Mouse (Mus musculus) induced T-regulatory cell, adult 2 months (primary cell): ENCODE measurements around the gene Nthl1.

Source experiments
- DNase-seq: peaks from one replicate; pipeline ENCODE4 v3.0.0-alpha.2; 2012; ENCODE audit warnings: low read depth

Nthl1 gene

DNA sequence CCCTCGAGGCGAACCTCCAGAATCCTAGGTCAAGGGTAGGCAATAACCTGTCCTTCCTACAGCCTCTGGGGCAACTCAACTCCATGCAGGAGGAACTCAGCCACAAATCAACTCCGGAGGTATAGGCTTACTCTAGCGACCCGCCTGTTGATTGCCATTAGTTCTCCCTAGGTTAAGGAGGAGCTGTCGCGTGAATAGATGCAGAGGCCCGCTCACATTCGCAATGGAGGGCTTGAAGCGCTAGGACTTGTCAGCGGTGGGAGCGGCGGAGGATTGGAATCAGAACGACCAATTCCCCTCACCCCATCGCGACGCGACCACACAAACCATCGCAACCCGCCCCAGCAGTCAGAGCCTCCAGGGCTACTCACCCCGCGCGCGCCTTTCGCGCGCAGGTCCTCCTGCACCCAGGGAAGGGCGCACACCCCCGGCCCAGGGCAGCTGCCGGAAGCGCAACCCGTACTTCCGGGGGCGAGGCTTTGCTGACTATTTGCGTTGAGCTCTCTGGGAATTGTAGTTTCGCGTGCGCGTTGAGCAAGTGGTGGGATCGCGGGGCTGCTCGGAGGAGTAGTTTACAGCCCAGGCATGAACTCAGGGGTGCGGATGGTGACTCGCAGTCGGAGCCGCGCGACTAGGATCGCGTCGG lies at the start of gene Nthl1, which contains the start of gene Tsc2:
Gene Nthl1, plus strand, starts transcription at position 514 of the 646 bp plus-strand sequence.
Gene Tsc2, minus strand, starts transcription at position 464 of the 646 bp plus-strand sequence.
- DNase-seq: peak; percentile 90

GRCm38 (mm10) chr17:24583599-24584460 lies 48.6 kb upstream of the Nthl1 start:
- no peak for DNase-seq

DNA sequence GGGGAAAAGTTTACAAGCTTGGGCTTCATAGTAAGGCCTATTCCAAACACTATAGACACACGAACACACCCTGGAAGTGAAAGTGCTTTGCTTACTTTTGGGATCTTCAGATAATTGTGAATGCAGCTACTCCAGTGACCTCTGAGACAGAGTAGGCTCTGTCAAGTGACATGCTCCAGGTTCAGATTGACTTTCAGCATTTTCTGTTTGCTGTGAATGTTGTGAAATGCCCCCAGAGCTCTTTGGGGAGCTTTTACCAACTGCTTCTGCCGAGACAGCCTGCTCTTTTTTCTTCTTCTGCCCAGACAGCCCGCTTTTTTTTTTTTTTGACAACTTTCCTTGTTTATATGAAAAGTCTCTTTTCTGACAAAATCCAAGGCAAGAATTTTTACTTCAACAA lies 48.0 kb upstream of the Nthl1 start:
- DNase-seq: no peak

DNA sequence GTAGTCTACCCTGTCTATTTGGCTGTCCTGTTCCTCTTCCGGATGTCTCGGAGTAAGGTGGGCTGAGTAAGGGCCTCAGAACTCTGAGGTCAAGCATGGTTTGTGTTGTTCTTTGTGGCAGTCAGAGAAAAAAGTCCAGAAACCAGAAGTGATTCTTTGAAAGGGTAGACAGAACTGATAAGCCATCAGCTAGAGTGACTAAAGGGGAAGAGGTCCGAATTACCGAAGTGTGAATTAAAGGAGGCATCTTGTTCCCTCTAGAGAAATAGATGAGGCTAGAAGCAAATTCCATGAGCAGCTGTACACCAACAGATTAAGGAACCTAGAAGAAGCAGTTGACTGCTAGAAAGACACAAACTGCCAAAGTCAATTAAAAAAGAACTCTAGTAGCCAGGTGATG lies 45.9 kb upstream of the Nthl1 start:
- DNase-seq: no peak

DNA sequence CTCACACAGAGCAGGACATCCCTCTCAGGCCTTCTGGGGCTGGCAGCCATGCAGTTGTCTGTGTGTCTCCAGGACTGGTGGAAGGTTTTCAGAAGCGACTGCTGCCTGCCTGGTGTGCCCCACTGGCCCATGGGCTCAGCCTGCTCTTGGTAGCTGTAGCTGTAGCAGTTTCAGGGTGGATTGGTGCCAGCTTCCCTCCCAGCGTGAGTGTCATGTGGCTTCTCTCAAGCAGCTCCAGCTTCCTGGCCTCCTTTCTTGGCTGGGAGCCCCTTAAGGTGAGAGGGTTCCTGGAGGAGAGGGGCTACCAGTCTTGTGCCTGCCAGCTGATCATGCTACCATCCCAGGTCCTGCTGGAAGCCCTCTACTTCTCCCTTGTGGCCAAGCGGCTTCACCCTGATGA lies 41.5 kb upstream of the Nthl1 start:
- DNase-seq: no peak

- DNase-seq: no peak
Observed at GRCm38 (mm10) chr17:24591695-24592094, 40.8 kb upstream of the Nthl1 start.

DNA sequence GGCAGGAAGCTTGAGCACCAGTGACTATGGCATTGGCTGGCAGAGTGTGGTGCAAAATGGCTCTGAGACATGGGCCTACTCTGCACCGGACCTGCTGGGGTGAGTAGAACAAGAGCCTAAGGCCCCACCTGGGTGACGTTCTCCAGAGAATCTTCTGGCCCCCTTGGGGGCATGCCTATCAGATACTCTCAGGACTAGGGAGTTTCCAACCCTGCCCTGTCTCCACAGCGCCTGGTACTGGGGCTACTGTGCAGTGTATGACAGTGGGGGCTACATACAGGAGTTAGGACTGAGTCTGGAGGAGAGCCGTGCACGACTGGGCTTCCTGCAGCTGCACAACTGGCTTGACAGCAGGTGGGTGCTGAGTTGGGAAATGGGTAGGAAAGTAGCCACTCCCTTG lies 39.2 kb upstream of the Nthl1 start:
- no peak for DNase-seq

DNA sequence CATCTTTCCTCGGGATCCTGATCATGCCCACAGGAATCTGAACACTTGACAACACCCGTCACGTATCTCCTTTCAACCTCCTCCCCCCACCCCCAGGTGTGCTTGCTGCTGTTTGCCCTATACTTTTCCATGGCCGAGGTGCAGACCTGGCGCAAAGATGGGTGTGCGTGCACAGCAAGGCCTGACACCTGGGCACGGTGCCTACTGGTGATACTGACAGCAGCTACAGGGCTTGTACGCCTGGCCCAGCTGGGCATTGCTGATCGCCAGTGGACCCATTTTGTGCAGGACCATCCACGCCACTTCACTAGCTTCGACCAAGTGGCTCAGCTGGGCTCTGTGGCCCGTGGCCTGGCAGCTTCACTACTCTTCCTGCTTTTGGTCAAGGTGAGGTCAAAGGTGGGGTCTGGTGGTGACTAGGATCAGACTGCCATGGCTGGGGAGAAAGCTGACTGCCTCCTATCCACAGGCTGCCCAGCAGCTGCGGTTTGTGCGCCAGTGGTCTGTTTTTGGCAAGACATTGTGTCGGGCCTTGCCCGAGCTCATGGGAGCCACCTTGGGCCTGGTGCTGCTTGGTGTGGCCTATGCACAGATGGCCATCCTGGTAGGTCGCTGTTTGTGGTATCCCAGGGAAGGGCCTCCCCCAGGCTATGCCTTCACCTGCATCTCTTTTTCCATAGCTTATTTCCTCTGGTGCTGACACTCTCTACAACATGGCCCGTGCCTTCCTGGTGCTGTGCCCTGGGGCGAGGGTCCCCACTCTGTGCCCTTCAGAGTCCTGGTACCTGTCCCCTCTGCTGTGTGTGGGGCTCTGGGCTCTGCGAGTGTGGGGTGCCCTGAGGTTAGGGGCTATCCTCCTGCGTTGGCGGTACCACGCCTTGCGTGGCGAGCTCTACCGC lies 38.2 kb upstream of the Nthl1 start:
- no peak for DNase-seq

DNA sequence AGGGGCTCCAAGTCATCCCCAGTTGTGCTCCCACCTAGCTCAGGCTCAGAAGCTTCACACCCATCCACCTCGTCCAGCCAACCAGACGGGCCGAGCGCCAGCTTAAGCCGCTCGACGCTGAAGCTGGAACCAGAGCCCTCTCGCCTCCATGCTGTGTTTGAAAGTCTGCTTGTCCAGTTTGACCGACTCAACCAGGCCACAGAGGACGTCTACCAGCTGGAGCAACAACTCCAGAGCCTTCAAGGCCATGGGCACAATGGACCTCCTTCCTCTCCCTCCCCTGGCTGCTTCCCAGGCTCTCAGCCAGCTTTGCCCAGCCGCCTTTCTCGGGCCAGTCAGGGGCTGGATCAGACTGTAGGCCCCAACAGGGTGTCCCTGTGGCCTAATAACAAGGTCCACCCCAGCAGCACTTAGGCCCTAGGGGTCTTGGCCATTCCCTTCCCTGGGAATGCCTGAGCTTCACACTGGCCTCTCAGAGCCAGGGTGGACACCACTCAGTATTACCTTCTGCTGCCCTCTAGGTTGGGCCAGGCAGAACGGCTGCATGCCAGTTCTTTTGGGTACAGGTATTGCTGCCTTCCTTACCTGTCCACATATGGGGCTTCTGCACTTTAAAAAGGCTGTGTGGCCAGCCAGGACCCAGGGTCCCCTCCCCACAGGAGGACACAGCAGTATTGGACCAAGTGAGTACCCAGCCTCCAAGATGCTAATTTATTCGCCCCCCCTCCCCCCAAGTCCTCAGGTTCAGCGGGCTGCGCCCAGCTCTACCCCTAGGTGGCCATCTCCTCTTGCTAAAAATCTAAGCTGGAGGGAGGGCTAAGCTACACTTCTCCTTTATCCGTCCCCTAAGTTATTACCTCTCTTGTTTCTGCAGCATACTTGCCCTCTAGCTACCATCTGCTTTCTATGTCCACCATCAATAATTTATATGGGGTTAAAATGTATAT lies 37.1 kb upstream of the Nthl1 start:
- peak; percentile 9 for DNase-seq

DNA sequence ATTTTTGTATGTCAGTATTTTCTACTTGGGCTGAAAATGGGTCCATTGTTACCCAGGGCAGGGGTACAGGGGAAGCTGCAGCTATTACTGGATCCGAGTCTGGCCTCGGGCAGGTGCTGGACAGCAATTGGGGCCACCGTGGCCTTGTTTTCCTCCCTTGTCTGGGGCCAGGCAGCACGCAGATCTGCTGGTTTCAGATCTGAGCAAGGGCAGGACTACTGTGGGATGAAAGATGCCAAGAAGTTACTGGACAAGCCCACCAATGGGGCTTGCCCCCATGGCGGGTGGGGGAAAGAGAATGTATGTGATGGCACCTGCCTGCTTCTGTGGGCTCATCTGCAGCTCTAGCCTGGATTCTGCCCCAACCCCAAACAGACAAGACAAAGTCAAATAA lies 36.4 kb upstream of the Nthl1 start:
- DNase-seq: no peak

- no peak for DNase-seq
Observed at GRCm38 (mm10) chr17:24596471-24597183, 35.9 kb upstream of the Nthl1 start.

DNA sequence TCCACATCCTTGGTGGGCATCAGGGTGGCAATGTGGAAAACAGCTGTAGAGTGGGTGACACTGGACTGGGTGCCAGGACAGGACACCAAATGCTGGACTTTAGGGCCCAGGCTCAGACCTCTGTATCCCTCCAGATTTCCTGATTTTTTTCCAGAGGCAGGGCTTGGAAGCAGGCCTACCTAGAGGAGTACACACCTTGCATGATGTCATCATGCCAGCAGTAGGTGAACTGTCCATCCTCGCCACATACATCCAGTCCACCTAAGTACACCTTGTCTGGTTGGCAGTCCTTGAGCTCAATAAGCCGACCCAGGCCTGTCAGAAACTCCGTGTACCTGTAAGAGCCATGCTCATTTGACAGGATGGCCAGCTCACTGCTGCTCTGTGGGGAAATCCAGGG lies 34.5 kb upstream of the Nthl1 start:
- DNase-seq: no peak

DNA sequence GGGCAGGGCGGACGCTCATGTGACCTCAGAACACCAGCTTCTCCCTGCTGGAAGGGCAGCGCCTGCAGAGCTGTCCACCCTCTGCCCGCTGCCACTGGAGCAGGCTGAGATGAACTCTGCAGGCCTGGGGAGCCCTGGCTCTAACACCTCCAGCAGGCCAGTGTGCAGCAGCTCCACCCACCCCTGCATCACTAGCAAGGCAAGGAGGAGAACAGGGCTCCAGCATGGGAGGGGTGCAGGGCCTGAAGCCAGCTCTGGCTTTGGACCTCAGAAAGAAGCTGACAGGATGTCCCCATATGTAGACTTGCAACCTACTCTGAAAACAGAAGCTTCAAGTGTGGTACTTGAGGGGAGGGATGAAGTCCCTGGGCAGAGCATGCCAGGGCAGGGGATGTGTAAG lies 32.0 kb upstream of the Nthl1 start:
- no peak for DNase-seq

GRCm38 (mm10) chr17:24603961-24604360 lies 28.5 kb upstream of the Nthl1 start:
- DNase-seq: no peak

DNA sequence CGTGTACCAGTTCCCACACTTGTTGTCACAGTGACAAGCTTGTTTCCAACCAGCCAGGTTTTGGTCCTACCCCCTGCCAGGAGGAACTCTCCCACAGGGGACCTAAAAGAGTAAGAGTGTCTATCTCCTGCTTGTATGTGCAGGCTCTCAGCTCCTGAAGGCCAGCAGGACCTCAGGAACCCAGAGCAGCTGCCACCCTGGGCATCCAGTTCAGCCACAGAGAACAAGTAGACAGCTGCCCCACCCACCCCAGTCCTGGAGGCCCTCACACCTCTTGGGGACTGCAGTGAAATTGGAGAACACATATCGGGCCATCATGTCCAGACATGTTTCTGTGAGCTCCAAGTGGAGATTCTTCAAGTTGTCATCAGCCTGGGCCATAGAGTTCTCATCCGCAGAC lies 27.9 kb upstream of the Nthl1 start:
- no peak for DNase-seq

GRCm38 (mm10) chr17:24608370-24608769 lies 24.1 kb upstream of the Nthl1 start:
- no peak for DNase-seq

GRCm38 (mm10) chr17:24608874-24609273 lies 23.6 kb upstream of the Nthl1 start:
- no peak for DNase-seq

DNA sequence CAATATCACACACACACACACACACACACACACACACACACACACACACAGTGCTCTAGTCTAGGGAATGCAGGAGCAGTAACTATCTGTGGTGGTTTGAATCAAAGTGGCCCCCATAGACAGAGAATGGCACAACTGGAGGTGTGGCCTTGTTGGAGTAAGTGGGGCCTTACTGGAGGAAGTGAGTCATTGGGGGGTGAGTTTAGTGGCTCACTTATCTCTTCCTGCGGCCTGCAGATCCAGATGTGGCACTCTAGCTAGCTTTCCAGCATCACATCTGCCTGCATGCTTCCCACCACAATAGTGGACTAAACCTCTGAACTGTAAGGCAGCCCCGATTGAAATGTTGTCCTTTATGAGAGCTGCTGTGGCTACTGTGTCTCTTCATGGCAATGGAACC lies 21.8 kb upstream of the Nthl1 start:
- no peak for DNase-seq

DNA sequence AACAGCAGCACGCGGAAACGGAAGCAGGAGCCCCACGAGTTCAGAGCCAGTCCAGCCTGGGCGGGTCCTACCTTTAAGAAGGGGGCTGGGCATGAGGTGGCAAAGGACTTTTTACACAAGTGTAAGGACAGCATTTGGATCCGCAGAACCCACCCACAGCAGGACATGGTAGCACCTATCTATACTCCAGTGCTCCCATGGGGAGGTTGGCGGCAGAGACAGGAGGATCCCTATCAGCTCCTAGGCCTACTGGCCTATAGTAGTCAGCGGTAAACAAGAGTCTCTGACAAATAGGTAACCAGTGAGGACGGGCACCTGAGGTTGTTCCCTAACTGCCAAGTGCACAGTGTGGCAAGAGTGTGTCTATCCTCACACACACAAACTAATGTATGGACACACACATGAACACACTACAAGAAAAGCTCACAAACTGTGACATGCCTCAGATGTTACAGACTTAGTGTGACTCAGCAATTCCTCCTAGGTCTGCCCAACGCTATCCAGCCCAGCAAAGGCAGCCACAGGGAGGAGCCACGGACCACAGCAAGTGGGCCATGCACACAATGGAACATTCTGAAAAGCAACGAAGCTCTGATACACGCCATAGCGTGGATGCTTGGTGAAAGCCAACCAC lies 14.8 kb upstream of the Nthl1 start:
- no peak for DNase-seq

DNA sequence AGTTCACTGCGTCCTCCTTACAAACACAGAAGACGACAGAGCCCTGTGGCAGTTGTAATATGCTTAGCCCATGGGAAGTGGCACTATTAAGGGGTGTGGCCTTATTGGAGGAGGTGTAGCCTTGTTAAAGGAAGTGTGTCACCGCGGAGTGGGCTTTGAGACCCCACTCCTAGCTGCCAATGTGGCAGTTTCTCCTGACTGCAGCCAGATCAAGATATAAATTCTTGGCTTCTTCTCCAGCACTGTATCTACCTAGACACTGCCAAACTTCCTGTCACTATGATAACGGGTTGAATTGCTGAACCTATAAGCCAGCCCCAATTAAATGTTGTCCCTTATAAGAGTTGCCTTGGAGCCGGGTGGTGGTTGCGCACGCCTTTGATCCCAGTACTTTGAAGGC lies 7.0 kb upstream of the Nthl1 start:
- DNase-seq: no peak
